Mouse (Mus musculus): ENCODE data around the gene Lats2. TPM values are rescaled to one million over a fixed set of nuclear protein-coding genes. Genes with fewer than 3 reads are reported as not detected.
"Not testable (repeated sequence)": the region's sequence is repeated elsewhere in the genome, so short reads cannot be mapped to it uniquely, and the experiment has no call there.

The Lats2 gene
- polyA plus RNA-seq, 1 experiment, result 35.2 TPM

- no peak overlapping the region for H3K4me3 ChIP-seq (ENCODE audit: extremely low read depth, insufficient read depth, insufficient read length)
- H3K27me3 ChIP-seq (ENCODE audit: control insufficient read depth, insufficient read depth, low read length), result no peaks in the 10 kb centered on the region
- TF ChIP-seq POLR2A (IDR thresholded peaks at IDR 0.05; ENCODE audit: low read depth, low read length), result no peak
- TF ChIP-seq CTCF (IDR thresholded peaks at IDR 0.05; ENCODE audit: extremely low read depth, insufficient read depth, insufficient read length, insufficient replicate concordance), result no peak
- no peaks in the 10 kb centered on the region for H3K4me1 ChIP-seq (ENCODE audit: control insufficient read depth, insufficient read depth, insufficient read length)
- no peaks in the 10 kb centered on the region for H3K36me3 ChIP-seq (ENCODE audit: control insufficient read depth, insufficient read depth, low read length)
- H3K27ac ChIP-seq (ENCODE audit: insufficient read depth, low read length), result no peak overlapping the region
- WGBS, result 95% methylated on average over 2 of the region's 2 CpGs
- no peak for DNase-seq (ENCODE audit: low read depth in 1 of 2, low spot score in 2 of 2)
Measured at GRCm38 (mm10) chr14:57657500-57657899, 100.7 kb downstream of the Lats2 start.

GRCm38 (mm10) chr14:57656519-57656918 lies 101.7 kb downstream of the Lats2 start:
- not testable (repeated sequence) for H3K36me3 ChIP-seq (ENCODE audit: control insufficient read depth, insufficient read depth, low read length); DNase-seq (ENCODE audit: low read depth in 1 of 2, low spot score in 2 of 2); H3K27me3 ChIP-seq (ENCODE audit: control insufficient read depth, insufficient read depth, low read length); H3K27ac ChIP-seq (ENCODE audit: insufficient read depth, low read length); H3K4me1 ChIP-seq (ENCODE audit: control insufficient read depth, insufficient read depth, insufficient read length); H3K4me3 ChIP-seq (ENCODE audit: extremely low read depth, insufficient read depth, insufficient read length)
- WGBS, result 98% methylated on average over 3 of the region's 3 CpGs

- TF ChIP-seq POLR2A (IDR thresholded peaks at IDR 0.05; ENCODE audit: low read depth, low read length) (no peak), CTCF (IDR thresholded peaks at IDR 0.05; ENCODE audit: extremely low read depth, insufficient read depth, insufficient read length, insufficient replicate concordance) (no peak)
- Histone ChIP-seq H3K27me3 (ENCODE audit: control insufficient read depth, insufficient read depth, low read length) (no peaks in the 10 kb centered on the region), H3K36me3 (ENCODE audit: control insufficient read depth, insufficient read depth, low read length) (no peaks in the 10 kb centered on the region; the same call in 1 of the 2 replicates), H3K4me3 (ENCODE audit: extremely low read depth, insufficient read depth, insufficient read length) (no peak overlapping the region), H3K27ac (ENCODE audit: insufficient read depth, low read length) (no peak overlapping the region), H3K4me1 (ENCODE audit: control insufficient read depth, insufficient read depth, insufficient read length) (no peaks in the 10 kb centered on the region)
- no peak for DNase-seq (ENCODE audit: low read depth in 1 of 2, low spot score in 2 of 2)
Measured at GRCm38 (mm10) chr14:57649501-57649900, 108.7 kb downstream of the Lats2 start.

- no peaks in the 10 kb centered on the region for H3K27me3 ChIP-seq (ENCODE audit: control insufficient read depth, insufficient read depth, low read length)
- TF ChIP-seq POLR2A (IDR thresholded peaks at IDR 0.05; ENCODE audit: low read depth, low read length), result no peak
- no peak for TF ChIP-seq CTCF (IDR thresholded peaks at IDR 0.05; ENCODE audit: extremely low read depth, insufficient read depth, insufficient read length, insufficient replicate concordance)
- H3K4me3 ChIP-seq (ENCODE audit: extremely low read depth, insufficient read depth, insufficient read length), result no peak overlapping the region
- H3K4me1 ChIP-seq (ENCODE audit: control insufficient read depth, insufficient read depth, insufficient read length), result no peaks in the 10 kb centered on the region
- no peak overlapping the region for H3K27ac ChIP-seq (ENCODE audit: insufficient read depth, low read length)
- DNase-seq (ENCODE audit: low read depth in 1 of 2, low spot score in 2 of 2), result no peak
- 82% methylated on average over 4 of the region's 4 CpGs for whole genome bisulfite sequencing
- peaks cover 5% of the 10 kb centered on the region for H3K36me3 ChIP-seq (ENCODE audit: control insufficient read depth, insufficient read depth, low read length)
Measured at GRCm38 (mm10) chr14:57646155-57646554, 112.0 kb downstream of the Lats2 start.

Other genes with a start within 250 kb of the Lats2 start
- gene Il17d, start 233.6 kb downstream of the Lats2 start, polyA plus RNA-seq (2012; rRNA removed), result 0.90 and 1.4 TPM in 2 replicates
- 6.4 and 7.8 TPM in 2 replicates for gene Eef1akmt1, start 186.8 kb downstream of the Lats2 start, polyA plus RNA-seq (2012; rRNA removed)
- 2.2 and 2.4 TPM in 2 replicates for gene Xpo4, start 93.0 kb downstream of the Lats2 start, polyA plus RNA-seq (2012; rRNA removed)
- gene Gm49361, start 12.3 kb downstream of the Lats2 start, polyA plus RNA-seq (2012; rRNA removed), result 3.9 TPM in 1 of 2 replicates, not detected in the other
- gene Sap18, start 39.8 kb upstream of the Lats2 start, polyA plus RNA-seq (2012; rRNA removed), result 3.5 and 6.2 TPM in 2 replicates
- gene Ska3, start 67.8 kb upstream of the Lats2 start, polyA plus RNA-seq (2012; rRNA removed), result 0.84 and 0.85 TPM in 2 replicates
- gene Mrpl57, start 67.8 kb upstream of the Lats2 start, polyA plus RNA-seq (2012; rRNA removed), result 33.4 and 41.8 TPM in 2 replicates
- gene Zdhhc20, start 131.9 kb upstream of the Lats2 start, polyA plus RNA-seq (2012; rRNA removed), result 4.3 and 5.1 TPM in 2 replicates
- 10.7 and 19.9 TPM in 2 replicates for gene Micu2, start 240.9 kb upstream of the Lats2 start, polyA plus RNA-seq (2012; rRNA removed)